Mouse (Mus musculus) left cerebral cortex, postnatal 25 days (tissue): ENCODE data around the gene Crp. TPM values are rescaled to one million over a fixed set of nuclear protein-coding genes. Genes with fewer than 3 reads are reported as not detected.

Experiments
- DNase-seq, 2 experiments: peaks; one replicate each; pipeline ENCODE4 v3.0.0; 2022; ENCODE audit warnings: low spot score in 2 of 2, mixed read lengths in 1 of 2
- intact Hi-C: fragments of 180-260 bp; cut with DNase I; formaldehyde crosslinking; loops from one replicate; pipeline ENCODE4 v1.15.1; 2025
- total RNA-seq, 2 experiments: library from RNA; stranded (reverse); gene quantifications; 2 replicates each; pipeline ENCODE4 v1.2.3; 2021

The Crp gene
- total RNA-seq, result not detected

- intact Hi-C loops, result no loop called here
- no peak for DNase-seq
Observed at GRCm38 (mm10) chr1:172697844-172698243, at the start of gene Crp. Gene Crp (plus strand): TSS chr1:172698055.

GRCm38 (mm10) chr1:172649396-172649795 lies 48.5 kb upstream of the Crp start:
- no peak for DNase-seq
- intact Hi-C loops, result no loop called here

- intact Hi-C loops, result no loop called here
- no peak for DNase-seq
Observed at GRCm38 (mm10) chr1:172650519-172651287, 47.2 kb upstream of the Crp start.

- intact Hi-C loops, result no loop called here
- DNase-seq, result no peak
Observed at GRCm38 (mm10) chr1:172651288-172651987, 46.4 kb upstream of the Crp start.

GRCm38 (mm10) chr1:172652040-172652662 lies 45.7 kb upstream of the Crp start:
- no peak for DNase-seq
- intact Hi-C loops, result no loop called here

GRCm38 (mm10) chr1:172653900-172654299 lies 44.0 kb upstream of the Crp start:
- DNase-seq, result no peak
- intact Hi-C loops, result no loop called here

GRCm38 (mm10) chr1:172657266-172657665 lies 40.6 kb upstream of the Crp start:
- no peak for DNase-seq
- intact Hi-C loops, result no loop called here

GRCm38 (mm10) chr1:172659688-172660087 lies 38.2 kb upstream of the Crp start:
- DNase-seq, result no peak
- intact Hi-C loops, result no loop called here

GRCm38 (mm10) chr1:172665457-172665856 lies 32.4 kb upstream of the Crp start:
- intact Hi-C loops, result no loop called here
- no peak for DNase-seq

GRCm38 (mm10) chr1:172667597-172667996 lies 30.3 kb upstream of the Crp start:
- intact Hi-C loops, result no loop called here
- peak in 1 of 2 experiments; percentile 24 for DNase-seq

- no peak for DNase-seq
- intact Hi-C loops, result no loop called here
Observed at GRCm38 (mm10) chr1:172670716-172671115, 27.1 kb upstream of the Crp start.

- DNase-seq, result no peak
- intact Hi-C loops, result no loop called here
Observed at GRCm38 (mm10) chr1:172680742-172681141, 17.1 kb upstream of the Crp start.

GRCm38 (mm10) chr1:172683551-172683950 lies 14.3 kb upstream of the Crp start:
- intact Hi-C loops, result no loop called here
- DNase-seq, result no peak

GRCm38 (mm10) chr1:172683957-172684356 lies 13.9 kb upstream of the Crp start:
- intact Hi-C loops, result no loop called here
- no peak for DNase-seq

GRCm38 (mm10) chr1:172685178-172685577 lies 12.7 kb upstream of the Crp start:
- intact Hi-C loops, result no loop called here
- no peak for DNase-seq

- no peak for DNase-seq
- intact Hi-C loops, result no loop called here
Observed at GRCm38 (mm10) chr1:172697422-172697821, 433 bp upstream of the Crp start.

GRCm38 (mm10) chr1:172700814-172701213 lies 3.0 kb downstream of the Crp start:
- intact Hi-C loops, result no loop called here
- no peak for DNase-seq

GRCm38 (mm10) chr1:172701381-172701780 lies 3.5 kb downstream of the Crp start:
- intact Hi-C loops, result no loop called here

GRCm38 (mm10) chr1:172701901-172702300 lies 4.0 kb downstream of the Crp start:
- intact Hi-C loops, result no loop called here
- DNase-seq, result no peak

More at GRCm38 (mm10) chr1:172701381-172701780, 3.5 kb downstream of the Crp start:
- DNase-seq, result no peak

GRCm38 (mm10) chr1:172704769-172705168 lies 6.9 kb downstream of the Crp start:
- DNase-seq, result no peak
- intact Hi-C loops, result no loop called here

- intact Hi-C loops, result no loop called here
Observed at GRCm38 (mm10) chr1:172706243-172706642, 8.4 kb downstream of the Crp start.

More at GRCm38 (mm10) chr1:172706243-172706642, 8.4 kb downstream of the Crp start:
- DNase-seq, result no peak
